Mouse (Mus musculus) heart, postnatal 0 days (tissue): ENCODE data around the gene Timm13. TPM values are rescaled to one million over a fixed set of nuclear protein-coding genes. Genes with fewer than 3 reads are reported as not detected.

Source experiments
- ATAC-seq: fragments of 200-750 bp; cut with Nextera tagmentation; 2 replicates; pipeline ENCODE4 v1.8.0; 2017; ENCODE audit warnings: low read depth, moderate number of reproducible peaks, moderate library complexity; ENCODE audit not compliant: insufficient read depth
- DNase-seq: peaks from one replicate; pipeline ENCODE4 v3.0.0-alpha.2; 2016; ENCODE audit warnings: low spot score
- H3K27ac ChIP-seq: fragments of 300-500 bp; sonication (generic); 2 replicates; pipeline ENCODE4 v1.5.1; 2014; ENCODE audit warnings: low read depth, mild to moderate bottlenecking
- H3K27me3 ChIP-seq: fragments of 300-500 bp; sonication (generic); 2 replicates; pipeline ENCODE4 v1.6.1; 2014; ENCODE audit warnings: low read length, mixed read lengths; ENCODE audit not compliant: control insufficient read depth, insufficient read depth
- H3K36me3 ChIP-seq: fragments of 300-500 bp; sonication (generic); replicated peaks from 2 replicates; pipeline ENCODE4 v1.6.1; 2014; ENCODE audit warnings: low read length, mixed read lengths; ENCODE audit not compliant: control insufficient read depth, insufficient read depth
- H3K4me1 ChIP-seq: fragments of 300-500 bp; sonication (generic); 2 replicates; pipeline ENCODE4 v1.6.1; 2014; ENCODE audit warnings: antibody characterized with exemption; ENCODE audit not compliant: control insufficient read depth, insufficient read depth
- H3K4me2 ChIP-seq: fragments of 300-500 bp; sonication (generic); 2 replicates; pipeline ENCODE4 v1.6.1; 2014; ENCODE audit warnings: low read depth, mild to moderate bottlenecking, low read length, moderate library complexity
- H3K4me3 ChIP-seq: fragments of 300-500 bp; sonication (generic); 2 replicates; pipeline ENCODE4 v1.5.1; 2014; ENCODE audit warnings: low read depth, low read length
- H3K9ac ChIP-seq: fragments of 300-500 bp; sonication (generic); replicated peaks from 2 replicates; pipeline ENCODE4 v1.6.1; 2014; ENCODE audit warnings: low read depth, low read length, mixed read lengths
- H3K9me3 ChIP-seq: fragments of 300-500 bp; sonication (generic); replicated peaks from 2 replicates; pipeline ENCODE4 v1.6.1; 2016; ENCODE audit warnings: low read length; ENCODE audit not compliant: control insufficient read depth
- CTCF ChIP-seq: IDR thresholded peaks from 2 replicates; pipeline ENCODE4 v1.5.1; 2016; ENCODE audit warnings: antibody characterized with exemption, control low read depth, low read depth
- EP300 ChIP-seq: IDR thresholded peaks from 2 replicates; pipeline ENCODE4 v1.6.1; 2016; ENCODE audit warnings: antibody characterized with exemption, low read depth
- WGBS: fragments of 180-500 bp; shearing (Covaris S2); extraction: QIAGEN DNeasy Blood & Tissue Kit; methylation state at CpG from one replicate; pipeline ENCODE4 v1.1.7; 2014; 5-methylcytosine and 5-hydroxymethylcytosine counted together
- polyA plus RNA-seq: library from polyadenylated mRNA; unstranded; fragments of >200 nt; fragmentation: Nextera tagmentation; extraction: Ambion mirVana; gene quantifications from 2 replicates; pipeline ENCODE4 v1.2.1, GENCODE M21; 2015
- total RNA-seq: library from RNA; depleted of rRNA; stranded (reverse); fragments of >200 nt; gene quantifications from 2 replicates; pipeline ENCODE4 v1.2.3, GENCODE M21; 2014; ENCODE audit warnings: low replicate concordance

Timm13 gene
- total and polyA plus RNA-seq, 2 experiments from 2014 or later, result 256 to 355 TPM

- DNase-seq (no peak), ATAC-seq (no peak)
- Histone ChIP-seq H3K27me3 (no peaks in the 10 kb centered on the region), H3K9ac (no peak overlapping the region), H3K9me3 (no peaks in the 10 kb centered on the region), H3K4me3 (no peak overlapping the region), H3K4me2 (no peak overlapping the region), H3K4me1 (no peaks in the 10 kb centered on the region), H3K36me3 (peaks cover 26% of the 10 kb centered on the region), H3K27ac (no peak overlapping the region)
- 82% methylated on average over 4 of the region's 6 CpGs for WGBS
- TF ChIP-seq EP300, result no peak
- no peak for TF ChIP-seq CTCF
Measured at GRCm38 (mm10) chr10:80870993-80871392, 29.8 kb downstream of the Timm13 start.

- H3K4me1 ChIP-seq, result no peaks in the 10 kb centered on the region
- H3K4me3 ChIP-seq, result no peak overlapping the region
- TF ChIP-seq CTCF (no peak), EP300 (no peak)
- no peak overlapping the region for H3K9ac ChIP-seq
- DNase-seq (no peak), ATAC-seq (no peak)
- no peak overlapping the region for H3K4me2 ChIP-seq
- peaks cover 58% of the 10 kb centered on the region for H3K36me3 ChIP-seq
- no peak overlapping the region for H3K27ac ChIP-seq
- H3K27me3 ChIP-seq, result no peaks in the 10 kb centered on the region
- WGBS, result 85% methylated on average over 16 of the region's 16 CpGs
- no peaks in the 10 kb centered on the region for H3K9me3 ChIP-seq
Measured at GRCm38 (mm10) chr10:80864446-80864845, 36.3 kb downstream of the Timm13 start.

GRCm38 (mm10) chr10:80862305-80862704 lies 38.5 kb downstream of the Timm13 start:
- no peaks in the 10 kb centered on the region for H3K27me3 ChIP-seq
- no peaks in the 10 kb centered on the region for H3K4me1 ChIP-seq
- no peak overlapping the region for H3K4me3 ChIP-seq
- no peak overlapping the region for H3K9ac ChIP-seq
- no peak overlapping the region for H3K4me2 ChIP-seq
- H3K36me3 ChIP-seq, result peaks cover 44% of the 10 kb centered on the region
- TF ChIP-seq EP300 (no peak), CTCF (no peak)
- H3K27ac ChIP-seq, result no peak overlapping the region
- DNase-seq (no peak), ATAC-seq (no peak)
- no peaks in the 10 kb centered on the region for H3K9me3 ChIP-seq
- WGBS, result 92% methylated on average over 5 of the region's 5 CpGs

GRCm38 (mm10) chr10:80858350-80858935 lies 42.3 kb downstream of the Timm13 start:
- ATAC-seq, result no peak
- TF ChIP-seq CTCF (no peak), EP300 (no peak)
- Histone ChIP-seq H3K4me3 (no peak overlapping the region), H3K36me3 (peaks cover 15% of the 10 kb centered on the region; the same call in 1 of the 2 replicates), H3K27me3 (no peaks in the 10 kb centered on the region), H3K4me1 (peaks cover 13% of the 10 kb centered on the region; the same call in 1 of the 2 replicates), H3K4me2 (no peak overlapping the region), H3K9me3 (no peaks in the 10 kb centered on the region), H3K9ac (no peak overlapping the region), H3K27ac (no peak overlapping the region)
- 72% methylated on average over 7 of the region's 7 CpGs for WGBS
- DNase-seq, result no peak

- WGBS, result 63% methylated on average over 3 of the region's 3 CpGs
- DNase-seq (no peak), ATAC-seq (no peak)
- H3K27me3 ChIP-seq, result no peaks in the 10 kb centered on the region
- H3K27ac ChIP-seq, result no peak overlapping the region
- H3K4me2 ChIP-seq, result no peak overlapping the region
- H3K4me1 ChIP-seq, result peaks cover 13% of the 10 kb centered on the region; the same call in 1 of the 2 replicates
- no peak overlapping the region for H3K9ac ChIP-seq
- no peak for TF ChIP-seq CTCF
- no peak for TF ChIP-seq EP300
- H3K36me3 ChIP-seq, result peaks cover 16% of the 10 kb centered on the region; the same call in 1 of the 2 replicates
- no peak overlapping the region for H3K4me3 ChIP-seq
- no peaks in the 10 kb centered on the region for H3K9me3 ChIP-seq
Measured at GRCm38 (mm10) chr10:80857848-80858247, 42.9 kb downstream of the Timm13 start.

GRCm38 (mm10) chr10:80857386-80857785 lies 43.4 kb downstream of the Timm13 start:
- Histone ChIP-seq H3K4me2 (no peak overlapping the region), H3K27me3 (no peaks in the 10 kb centered on the region), H3K4me1 (peaks cover 13% of the 10 kb centered on the region; the same call in 1 of the 2 replicates), H3K4me3 (no peak overlapping the region), H3K36me3 (peaks cover 14% of the 10 kb centered on the region), H3K9me3 (no peaks in the 10 kb centered on the region), H3K9ac (no peak overlapping the region), H3K27ac (no peak overlapping the region)
- TF ChIP-seq CTCF, result no peak
- no peak for TF ChIP-seq EP300
- WGBS, result 68% methylated on average over 8 of the region's 8 CpGs
- DNase-seq (no peak), ATAC-seq (no peak)
